Mouse (Mus musculus) liver, embryonic 18 days (tissue): Measurements from ENCODE around the gene Gm32742. TPM values are rescaled to one million over a fixed set of nuclear protein-coding genes. Genes with fewer than 3 reads are reported as not detected.

Experiments used
- polyA plus RNA-seq: library from polyadenylated mRNA; depleted of rRNA; stranded (reverse); fragments of >200 nt; gene quantifications from 2 replicates; pipeline ENCODE4 v1.2.3, GENCODE M21; 2012; rRNA removed

The Gm32742 gene
- 0.01 TPM in 2 replicates for polyA plus RNA-seq

GRCm38 (mm10) chr9:51165312-51166180 is at the start of gene Gm32742:
Gene Gm32742 (minus strand): TSS chr9:51165517.

GRCm38 (mm10) chr9:51213023-51213728 is 47.9 kb upstream of the Gm32742 start, which contains the start of gene Pou2af1:
Gene Pou2af1 (plus strand): TSS chr9:51213708.

GRCm38 (mm10) chr9:51101756-51102425 is 63.4 kb downstream of the Gm32742 start, which contains the start of gene 4833427G06Rik:
Gene 4833427G06Rik (minus strand): TSS chr9:51102078.

Other genes with a start within 250 kb of the Gm32742 start
- 4.5 and 5.1 TPM in 2 replicates for gene Sik2, start 156.4 kb downstream of the Gm32742 start, polyA plus RNA-seq
- gene Btg4, start 104.6 kb downstream of the Gm32742 start, polyA plus RNA-seq: not detected in 2 replicates
- 0.60 and 0.75 TPM in 2 replicates for gene Layn, start 88.4 kb downstream of the Gm32742 start, polyA plus RNA-seq
- gene 4833427G06Rik, start 63.4 kb downstream of the Gm32742 start, polyA plus RNA-seq: not detected in 2 replicates
- gene Pou2af1, start 48.2 kb upstream of the Gm32742 start, polyA plus RNA-seq: 6.9 and 10.2 TPM in 2 replicates
- gene Colca2, start 113.1 kb upstream of the Gm32742 start, polyA plus RNA-seq: 0.27 and 0.32 TPM in 2 replicates
- gene 1810046K07Rik, start 163.4 kb upstream of the Gm32742 start, polyA plus RNA-seq: 0.43 and 0.94 TPM in 2 replicates